Mouse (Mus musculus): ENCODE measurements around the gene Gramd1c. TPM values are rescaled to one million over a fixed set of nuclear protein-coding genes. Genes with fewer than 3 reads are reported as not detected.
A peak's percentile ranks its signal among the peaks of the same experiment; 100 is the strongest.

Gramd1c gene
- total and polyA plus RNA-seq, 3 experiments, result 1.5 to 3.9 (median 3.5) TPM

DNA sequence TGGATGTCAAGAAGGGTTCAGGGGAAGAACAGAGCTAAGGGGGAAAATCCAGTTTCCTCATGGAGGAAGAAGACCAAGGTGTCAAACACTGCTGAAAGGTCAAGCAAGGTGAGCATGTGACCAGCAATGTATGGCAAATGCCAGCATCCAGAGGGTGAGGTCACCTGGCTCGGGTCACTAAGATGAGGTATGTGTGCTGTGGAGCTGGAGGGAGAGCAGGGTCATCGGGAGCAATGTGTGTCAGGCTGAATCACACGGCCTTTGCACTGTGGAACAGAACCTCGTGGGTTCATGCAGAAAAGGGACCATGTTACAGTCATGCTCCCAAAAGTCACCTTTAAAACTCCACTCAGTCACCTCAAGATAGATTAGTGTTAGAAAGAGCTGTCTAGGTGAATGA, 45.4 kb downstream of the Gramd1c start:
- in situ Hi-C loops (cut with MboI; ENCODE audit: low pct_ligation_motif_present, low pct_unique_long_range_greater_than_20kb, low sequenced_read_pairs), result no loop called here

GRCm38 (mm10) chr16:44016164-44016563, 47.0 kb downstream of the Gramd1c start:
- H3K4me3 ChIP-seq (replicated peaks in 1 of 3; ENCODE audit: low read depth in 2 of 3, low read length in 2 of 3, poor library complexity in 1 of 3), result peak overlapping the region; percentile 51 to 73 (median 54)
- peak overlapping the region; percentile 83 for H3K9ac ChIP-seq (ENCODE audit: insufficient read depth, low read depth)
- H3K27ac ChIP-seq (ENCODE audit: insufficient read depth, low read depth), result no peak overlapping the region
- in situ Hi-C loops (cut with MboI; ENCODE audit: low pct_ligation_motif_present, low pct_unique_long_range_greater_than_20kb, low sequenced_read_pairs), result no loop called here
- H3K36me3 ChIP-seq (replicated peaks in 1 of 2; ENCODE audit: control insufficient read depth in 1 of 2, insufficient read depth in 1 of 2, low read length in 1 of 2), result peaks cover 0 to 6% of the 10 kb centered on the region in 2 experiments
- H3K79me2 ChIP-seq (replicated peaks; ENCODE audit: control insufficient read depth, extremely low read depth, insufficient read depth, poor library complexity, severe bottlenecking), result no peaks in the 10 kb centered on the region
- no peaks in the 10 kb centered on the region for H3K27me3 ChIP-seq (replicated peaks)
- H3K9me3 ChIP-seq (replicated peaks; ENCODE audit: low read length), result no peaks in the 10 kb centered on the region
- peaks cover 5 to 20% of the 10 kb centered on the region in 2 experiments for H3K4me1 ChIP-seq (ENCODE audit: control insufficient read depth in 1 of 2, insufficient read depth in 2 of 2)
- peak overlapping the region; percentile 98 for H3K4me2 ChIP-seq (ENCODE audit: insufficient read depth, low read depth, poor library complexity, severe bottlenecking)
- TF ChIP-seq PAX5 (IDR thresholded peaks at IDR 0.05; ENCODE audit: low read length) (no peak), POLR2A (IDR thresholded peaks at IDR 0.05; ENCODE audit: low read depth, low read length) (peak; percentile 84), ELF1 (IDR thresholded peaks at IDR 0.05; ENCODE audit: low read depth, low read length) (peak; percentile 90), NELFE (IDR thresholded peaks at IDR 0.05; ENCODE audit: low read depth, low read length) (peak; percentile 75), NRF1 (IDR thresholded peaks at IDR 0.05; ENCODE audit: low read depth, low read length) (no peak), HCFC1 (IDR thresholded peaks at IDR 0.05; ENCODE audit: low read depth, low read length) (no peak), TBP (conservative IDR thresholded peaks at IDR 0.05; ENCODE audit: low read depth, low read length) (peak; percentile 70; the same call in 1 of the 2 replicates), EP300 (IDR thresholded peaks at IDR 0.05; ENCODE audit: low read length) (no peak), MAFK (IDR thresholded peaks at IDR 0.05; ENCODE audit: insufficient replicate concordance, low read length) (no peak), TCF12 (IDR thresholded peaks at IDR 0.05; ENCODE audit: low read depth, low read length) (peak; percentile 52; the same call in 1 of the 2 replicates), SIN3A (IDR thresholded peaks at IDR 0.05; ENCODE audit: low read length) (peak; percentile 71), ZMIZ1 (IDR thresholded peaks at IDR 0.05; ENCODE audit: low read depth, low read length) (peak; percentile 72; the same call in 1 of the 2 replicates)
- dilution Hi-C loops (cut with MboI; ENCODE audit: extremely low pct_ligation_motif_present, extremely low pct_unique_long_range_greater_than_20kb, low sequenced_read_pairs), result no loop called here
- DNase-seq (ENCODE audit: extremely low read depth), result peak; percentile 91

More for the DNA sequence above, 45.4 kb downstream of the Gramd1c start:
- H3K36me3 ChIP-seq (replicated peaks in 1 of 2; ENCODE audit: control insufficient read depth in 1 of 2, insufficient read depth in 1 of 2, low read length in 1 of 2), result peaks cover 0 to 3% of the 10 kb centered on the region in 2 experiments
- no peak for DNase-seq (ENCODE audit: extremely low read depth)
- no peak overlapping the region for H3K4me3 ChIP-seq (replicated peaks in 1 of 3; ENCODE audit: low read depth in 2 of 3, low read length in 2 of 3, poor library complexity in 1 of 3)
- TF ChIP-seq KAT2A (IDR thresholded peaks at IDR 0.05; ENCODE audit: insufficient replicate concordance, low read length), result no peak
- no peak for TF ChIP-seq IRF4 (IDR thresholded peaks at IDR 0.05; ENCODE audit: low read depth, low read length)
- no peak for TF ChIP-seq ZMIZ1 (IDR thresholded peaks at IDR 0.05; ENCODE audit: low read depth, low read length)
- TF ChIP-seq ELF1 (IDR thresholded peaks at IDR 0.05; ENCODE audit: low read depth, low read length), result no peak
- TF ChIP-seq SIN3A (IDR thresholded peaks at IDR 0.05; ENCODE audit: low read length), result no peak
- TF ChIP-seq MEF2A (IDR thresholded peaks at IDR 0.05; ENCODE audit: borderline replicate concordance, low read depth, low read length), result no peak
- TF ChIP-seq NRF1 (IDR thresholded peaks at IDR 0.05; ENCODE audit: low read depth, low read length), result no peak
- TF ChIP-seq USF1 (IDR thresholded peaks at IDR 0.05; ENCODE audit: low read depth, low read length), result no peak
- TF ChIP-seq POLR2AphosphoS2 (IDR thresholded peaks at IDR 0.05; ENCODE audit: low read depth, low read length), result no peak
- H3K27me3 ChIP-seq (replicated peaks), result no peaks in the 10 kb centered on the region
- H3K9ac ChIP-seq (ENCODE audit: insufficient read depth, low read depth), result no peak overlapping the region
- no peak overlapping the region for H3K27ac ChIP-seq (ENCODE audit: insufficient read depth, low read depth)
- no peaks in the 10 kb centered on the region for H3K9me3 ChIP-seq (replicated peaks; ENCODE audit: low read length)
- no peaks in the 10 kb centered on the region for H3K79me2 ChIP-seq (replicated peaks; ENCODE audit: control insufficient read depth, extremely low read depth, insufficient read depth, poor library complexity, severe bottlenecking)
- dilution Hi-C loops (cut with MboI; ENCODE audit: extremely low pct_ligation_motif_present, extremely low pct_unique_long_range_greater_than_20kb, low sequenced_read_pairs), result no loop called here
- peaks cover 5 to 22% of the 10 kb centered on the region in 2 experiments for H3K4me1 ChIP-seq (ENCODE audit: control insufficient read depth in 1 of 2, insufficient read depth in 2 of 2)
- no peak overlapping the region for H3K4me2 ChIP-seq (ENCODE audit: insufficient read depth, low read depth, poor library complexity, severe bottlenecking)

Measured in CH12.LX (cell line).